Mouse (Mus musculus): Measurements from ENCODE around the gene Clasp1. TPM values are rescaled to one million over a fixed set of nuclear protein-coding genes. Genes with fewer than 3 reads are reported as not detected.

Gene Clasp1
- polyA plus RNA-seq, 1 experiment from 2014 or later: 98.6 TPM

DNA sequence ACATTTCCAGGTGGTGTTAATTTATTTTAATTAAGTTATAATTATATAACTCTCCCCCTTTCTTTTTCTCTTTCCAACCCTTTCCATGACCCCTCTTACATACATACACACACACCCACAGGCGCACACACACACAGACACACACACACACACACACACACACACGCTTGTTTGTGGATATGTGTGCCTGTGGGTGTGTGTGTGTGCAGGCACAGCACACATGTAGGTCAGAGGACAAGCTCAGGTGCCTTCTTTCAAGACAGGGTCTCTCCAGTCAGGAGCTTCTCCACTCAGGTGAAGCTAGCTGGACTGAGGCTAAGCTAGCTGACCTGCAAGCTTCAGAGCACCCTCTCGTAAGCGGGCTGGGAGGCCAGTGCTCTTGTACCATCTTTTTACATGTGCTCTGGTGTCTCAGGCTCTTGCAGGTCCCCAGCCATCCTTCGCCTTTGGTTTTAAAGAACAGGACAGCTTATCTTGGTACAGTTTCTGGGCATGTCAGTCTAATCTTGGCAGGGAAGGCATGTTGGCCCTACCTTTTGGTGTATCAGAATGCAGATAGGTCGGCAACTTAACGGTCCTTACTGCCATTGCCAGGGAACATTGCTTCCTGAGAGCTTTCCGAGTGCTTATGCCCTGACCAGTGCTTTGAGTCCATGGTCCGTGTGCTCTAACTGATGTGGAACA, 28.3 kb downstream of the Clasp1 start:
- DNase-seq (ENCODE audit: low spot score) (no peak), ATAC-seq (ENCODE audit: insufficient read depth, low FRiP score, low TSS enrichment) (no peak)
- H3K9me3 ChIP-seq (ENCODE audit: control insufficient read depth, low read length): no peaks in the 10 kb centered on the region
- 92% methylated on average over 9 of the region's 9 CpGs for WGBS
- H3K27me3 ChIP-seq (ENCODE audit: control insufficient read depth, insufficient read depth, low read length): no peaks in the 10 kb centered on the region
- peaks cover 3% of the 10 kb centered on the region; the same call in 1 of the 2 replicates for H3K36me3 ChIP-seq (ENCODE audit: control insufficient read depth, insufficient read depth, low read length)
- no peak overlapping the region for H3K4me3 ChIP-seq (ENCODE audit: low read depth, low read length)
- H3K4me2 ChIP-seq (ENCODE audit: low read depth): no peak overlapping the region
- H3K4me1 ChIP-seq (ENCODE audit: control insufficient read depth, insufficient read depth, low read length): no peaks in the 10 kb centered on the region
- H3K27ac ChIP-seq (ENCODE audit: low read depth, low read length): no peak overlapping the region
- no peak overlapping the region for H3K9ac ChIP-seq (ENCODE audit: low read length)

DNA sequence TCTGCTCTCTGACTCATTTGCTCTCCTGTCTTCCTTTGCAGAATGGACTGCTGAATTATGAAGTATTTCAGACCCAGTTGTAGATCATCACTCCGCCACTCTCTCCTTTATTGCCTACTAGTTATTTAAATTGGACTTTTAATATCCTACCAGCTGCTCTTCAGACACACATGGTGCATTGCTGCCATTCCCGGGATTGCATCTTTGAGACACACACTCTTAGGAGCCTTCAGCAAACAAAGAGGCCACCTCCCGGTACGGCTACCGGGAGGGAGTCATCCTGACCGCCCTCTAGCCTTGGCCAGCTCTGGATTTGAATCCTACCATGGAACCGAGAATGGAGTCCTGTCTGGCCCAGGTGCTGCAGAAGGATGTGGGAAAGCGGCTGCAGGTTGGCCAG, 30.5 kb downstream of the Clasp1 start:
- Histone ChIP-seq H3K4me1 (ENCODE audit: control insufficient read depth, insufficient read depth, low read length) (no peaks in the 10 kb centered on the region), H3K9me3 (ENCODE audit: control insufficient read depth, low read length) (no peaks in the 10 kb centered on the region), H3K4me3 (ENCODE audit: low read depth, low read length) (no peak overlapping the region), H3K27ac (ENCODE audit: low read depth, low read length) (no peak overlapping the region), H3K27me3 (ENCODE audit: control insufficient read depth, insufficient read depth, low read length) (no peaks in the 10 kb centered on the region), H3K36me3 (ENCODE audit: control insufficient read depth, insufficient read depth, low read length) (peaks cover 7% of the 10 kb centered on the region; the same call in 1 of the 2 replicates), H3K9ac (ENCODE audit: low read length) (no peak overlapping the region), H3K4me2 (ENCODE audit: low read depth) (no peak overlapping the region)
- ATAC-seq (ENCODE audit: insufficient read depth, low FRiP score, low TSS enrichment): no peak
- 85% methylated on average over 8 of the region's 8 CpGs for WGBS
- DNase-seq (ENCODE audit: low spot score): no peak

DNA sequence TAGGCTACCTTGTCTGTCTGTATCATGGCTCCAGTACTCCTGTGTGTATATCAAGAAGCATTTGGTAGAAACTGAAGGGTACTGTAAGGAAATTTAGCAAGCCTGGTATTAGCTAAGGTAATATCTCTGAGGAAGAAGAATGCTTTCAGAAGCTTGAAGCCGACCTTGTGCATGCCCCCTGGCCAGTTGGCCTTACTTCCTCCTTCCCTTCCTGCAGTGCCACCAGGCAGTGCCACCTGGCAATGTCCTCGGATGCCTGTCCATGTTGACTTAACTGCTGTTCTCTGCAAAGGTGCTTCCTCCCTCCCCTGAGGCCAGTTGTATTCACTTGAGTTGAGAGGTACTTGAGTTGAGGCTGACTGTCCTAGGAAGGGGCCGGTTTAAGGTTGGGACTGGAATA, 32.3 kb downstream of the Clasp1 start:
- ATAC-seq (ENCODE audit: insufficient read depth, low FRiP score, low TSS enrichment) (no peak), DNase-seq (ENCODE audit: low spot score) (no peak)
- Histone ChIP-seq H3K4me2 (ENCODE audit: low read depth) (no peak overlapping the region), H3K4me1 (ENCODE audit: control insufficient read depth, insufficient read depth, low read length) (no peaks in the 10 kb centered on the region), H3K27ac (ENCODE audit: low read depth, low read length) (no peak overlapping the region), H3K36me3 (ENCODE audit: control insufficient read depth, insufficient read depth, low read length) (peaks cover 7% of the 10 kb centered on the region; the same call in 1 of the 2 replicates), H3K4me3 (ENCODE audit: low read depth, low read length) (no peak overlapping the region), H3K27me3 (ENCODE audit: control insufficient read depth, insufficient read depth, low read length) (no peaks in the 10 kb centered on the region), H3K9ac (ENCODE audit: low read length) (no peak overlapping the region), H3K9me3 (ENCODE audit: control insufficient read depth, low read length) (no peaks in the 10 kb centered on the region)
- WGBS: 80% methylated on average over 3 of the region's 3 CpGs

DNA sequence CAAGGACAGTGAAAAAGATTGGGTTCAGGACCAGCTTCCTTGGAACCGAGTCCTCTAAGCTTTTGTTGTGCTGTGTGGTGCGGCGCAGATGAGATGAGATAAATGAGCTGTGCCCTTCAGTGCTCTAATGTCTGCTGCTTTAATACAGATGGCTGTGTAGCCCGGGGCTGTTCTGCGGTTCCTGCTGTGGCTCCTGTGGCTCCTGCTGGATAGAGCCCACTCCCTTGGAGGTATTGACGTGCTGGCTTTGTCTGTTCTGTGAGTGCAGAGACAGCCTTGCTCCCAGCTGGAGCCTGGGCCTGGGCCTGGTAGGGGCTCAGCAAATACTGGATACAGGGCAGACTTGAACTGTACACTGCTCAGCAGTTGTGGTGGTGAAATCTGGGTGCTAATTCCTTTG, 34.0 kb downstream of the Clasp1 start:
- Histone ChIP-seq H3K4me2 (ENCODE audit: low read depth) (no peak overlapping the region), H3K9ac (ENCODE audit: low read length) (no peak overlapping the region), H3K36me3 (ENCODE audit: control insufficient read depth, insufficient read depth, low read length) (peaks cover 7% of the 10 kb centered on the region; the same call in 1 of the 2 replicates), H3K4me3 (ENCODE audit: low read depth, low read length) (no peak overlapping the region), H3K27me3 (ENCODE audit: control insufficient read depth, insufficient read depth, low read length) (no peaks in the 10 kb centered on the region), H3K27ac (ENCODE audit: low read depth, low read length) (no peak overlapping the region), H3K4me1 (ENCODE audit: control insufficient read depth, insufficient read depth, low read length) (no peaks in the 10 kb centered on the region), H3K9me3 (ENCODE audit: control insufficient read depth, low read length) (no peaks in the 10 kb centered on the region)
- 79% methylated on average over 6 of the region's 6 CpGs for WGBS
- DNase-seq (ENCODE audit: low spot score): peak; percentile 19
- peak; percentile 38; the same call in 1 of the 2 replicates for ATAC-seq (ENCODE audit: insufficient read depth, low FRiP score, low TSS enrichment)

DNA sequence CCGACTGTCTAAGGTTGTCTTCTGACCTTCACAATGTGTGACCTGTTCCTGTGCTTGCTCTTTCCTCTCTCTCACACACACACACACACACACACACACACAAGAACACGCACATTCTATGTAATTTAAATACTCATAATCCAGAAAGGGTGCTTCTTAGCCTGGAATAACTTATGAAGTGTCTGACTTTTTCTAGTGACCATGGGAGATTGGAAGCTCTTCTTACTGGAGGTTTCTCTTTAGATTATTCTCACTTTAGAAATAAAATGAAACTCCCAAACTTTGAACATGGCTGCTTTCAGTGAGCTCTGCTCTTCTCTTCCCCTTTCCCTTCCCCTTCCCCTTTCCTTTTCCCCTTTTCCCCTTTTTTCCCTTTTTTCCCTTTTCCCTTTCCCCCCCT, 37.1 kb downstream of the Clasp1 start:
- no peak for ATAC-seq (ENCODE audit: insufficient read depth, low FRiP score, low TSS enrichment)
- no peaks in the 10 kb centered on the region for H3K27me3 ChIP-seq (ENCODE audit: control insufficient read depth, insufficient read depth, low read length)
- H3K4me2 ChIP-seq (ENCODE audit: low read depth): no peak overlapping the region
- no peak overlapping the region for H3K4me3 ChIP-seq (ENCODE audit: low read depth, low read length)
- H3K9ac ChIP-seq (ENCODE audit: low read length): no peak overlapping the region
- no peak for DNase-seq (ENCODE audit: low spot score)
- no peaks in the 10 kb centered on the region for H3K4me1 ChIP-seq (ENCODE audit: control insufficient read depth, insufficient read depth, low read length)
- no peaks in the 10 kb centered on the region for H3K9me3 ChIP-seq (ENCODE audit: control insufficient read depth, low read length)
- 0 out of 2 replicates have a peak, but pooled peaks cover 4% of the 10 kb centered on the region for H3K36me3 ChIP-seq (ENCODE audit: control insufficient read depth, insufficient read depth, low read length)
- 94% methylated on average over 2 of the region's 2 CpGs for WGBS
- no peak overlapping the region for H3K27ac ChIP-seq (ENCODE audit: low read depth, low read length)

DNA sequence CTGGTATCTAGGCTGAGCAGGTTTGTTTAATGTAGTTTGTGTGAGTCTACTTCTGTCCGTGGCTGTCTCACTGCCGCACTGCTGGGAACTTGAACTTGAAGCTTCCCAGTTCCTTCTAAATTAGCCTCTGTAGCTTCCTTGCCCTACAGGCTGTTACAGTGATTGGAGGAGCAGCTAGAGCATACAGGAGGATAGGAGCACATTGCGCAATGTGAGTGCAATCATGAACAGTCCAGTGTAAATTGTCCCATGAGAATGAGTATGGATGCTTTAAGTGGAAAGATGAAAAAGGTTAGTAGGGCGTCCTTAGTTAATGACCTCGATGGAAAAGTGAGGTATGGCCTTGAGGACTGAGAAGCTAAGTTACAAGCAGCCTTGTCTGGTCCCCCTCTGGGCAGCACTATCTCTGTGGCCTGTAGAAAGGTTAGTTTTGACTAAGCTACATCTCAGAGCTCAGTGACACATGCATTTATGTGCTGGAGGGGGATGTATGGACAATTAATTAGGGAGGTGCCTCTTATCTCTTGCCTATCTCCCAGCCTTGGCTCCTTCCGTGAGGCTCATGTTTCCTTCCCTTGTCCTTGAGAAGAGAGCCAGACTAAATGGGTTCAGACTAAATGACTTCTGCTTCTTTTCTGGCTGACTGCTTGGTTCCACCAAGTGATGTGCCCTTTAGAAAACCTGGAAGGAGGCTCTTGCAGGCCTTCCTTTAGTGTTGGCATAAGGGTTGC, 39.7 kb downstream of the Clasp1 start:
- WGBS: 84% methylated on average over 6 of the region's 6 CpGs
- no peak for DNase-seq (ENCODE audit: low spot score)
- H3K9ac ChIP-seq (ENCODE audit: low read length): no peak overlapping the region
- no peak overlapping the region for H3K4me2 ChIP-seq (ENCODE audit: low read depth)
- 0 out of 2 replicates have a peak, but pooled peaks cover 2% of the 10 kb centered on the region for H3K36me3 ChIP-seq (ENCODE audit: control insufficient read depth, insufficient read depth, low read length)
- no peak overlapping the region for H3K4me3 ChIP-seq (ENCODE audit: low read depth, low read length)
- ATAC-seq (ENCODE audit: insufficient read depth, low FRiP score, low TSS enrichment): no peak
- no peaks in the 10 kb centered on the region for H3K9me3 ChIP-seq (ENCODE audit: control insufficient read depth, low read length)
- no peaks in the 10 kb centered on the region for H3K27me3 ChIP-seq (ENCODE audit: control insufficient read depth, insufficient read depth, low read length)
- no peak overlapping the region for H3K27ac ChIP-seq (ENCODE audit: low read depth, low read length)
- H3K4me1 ChIP-seq (ENCODE audit: control insufficient read depth, insufficient read depth, low read length): no peaks in the 10 kb centered on the region

DNA sequence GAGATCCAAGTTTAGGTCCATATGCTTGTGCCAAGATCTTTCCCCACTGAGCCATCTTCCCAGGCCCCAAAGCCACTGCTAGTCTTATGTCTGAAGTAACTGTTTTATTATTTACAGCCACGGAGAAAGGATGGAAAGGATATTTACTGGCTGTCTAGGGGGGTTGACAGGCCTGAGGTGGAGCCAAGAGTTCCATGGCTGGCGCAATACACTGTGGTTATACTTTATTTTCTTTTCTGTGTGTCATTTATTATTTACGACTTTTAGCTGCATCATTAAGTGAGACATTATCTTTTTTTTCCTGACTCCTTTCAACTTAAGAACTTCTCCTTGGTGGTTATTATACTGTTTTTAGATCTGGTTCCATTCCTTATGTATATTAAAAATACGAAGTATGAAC, 42.7 kb downstream of the Clasp1 start:
- no peak for ATAC-seq (ENCODE audit: insufficient read depth, low FRiP score, low TSS enrichment)
- WGBS: 93% methylated on average over 4 of the region's 4 CpGs

DNA sequence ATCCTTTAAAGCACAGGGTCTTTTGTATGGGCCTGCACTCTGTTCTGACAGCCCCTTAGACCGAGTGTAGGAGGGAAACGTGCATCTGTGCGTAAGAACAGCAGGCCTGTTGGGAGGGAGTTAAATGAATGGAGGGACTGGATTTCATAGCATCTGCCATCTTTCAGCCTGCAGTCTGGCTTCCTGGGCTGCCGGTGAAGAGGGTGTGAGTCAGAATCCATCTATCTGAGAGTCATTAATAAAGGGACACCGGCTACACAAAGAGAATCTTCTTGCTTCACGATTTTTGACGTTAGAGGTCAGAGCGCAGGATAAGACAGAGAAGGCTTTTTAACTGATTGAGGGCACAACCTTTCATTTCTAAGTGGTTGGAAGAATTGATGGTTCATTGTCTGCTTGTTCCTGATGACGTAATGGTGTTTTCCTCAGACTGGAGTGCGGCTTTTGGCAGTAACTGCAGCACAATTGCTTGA, 46.2 kb downstream of the Clasp1 start:
- Histone ChIP-seq H3K27me3 (ENCODE audit: control insufficient read depth, insufficient read depth, low read length) (no peaks in the 10 kb centered on the region), H3K4me2 (ENCODE audit: low read depth) (no peak overlapping the region), H3K27ac (ENCODE audit: low read depth, low read length) (peak overlapping the region; percentile 62), H3K9me3 (ENCODE audit: control insufficient read depth, low read length) (no peaks in the 10 kb centered on the region), H3K4me3 (ENCODE audit: low read depth, low read length) (no peak overlapping the region), H3K36me3 (ENCODE audit: control insufficient read depth, insufficient read depth, low read length) (no peaks in the 10 kb centered on the region), H3K9ac (ENCODE audit: low read length) (peak overlapping the region; percentile 11; the same call in 1 of the 2 replicates), H3K4me1 (ENCODE audit: control insufficient read depth, insufficient read depth, low read length) (no peaks in the 10 kb centered on the region)
- ATAC-seq (ENCODE audit: insufficient read depth, low FRiP score, low TSS enrichment) (peak; percentile 62), DNase-seq (ENCODE audit: low spot score) (peak; percentile 55)
- WGBS: 58% methylated on average over 10 of the region's 10 CpGs

More for the DNA sequence above, 42.7 kb downstream of the Clasp1 start:
- Histone ChIP-seq H3K4me3 (ENCODE audit: low read depth, low read length) (no peak overlapping the region), H3K9ac (ENCODE audit: low read length) (no peak overlapping the region), H3K27me3 (ENCODE audit: control insufficient read depth, insufficient read depth, low read length) (no peaks in the 10 kb centered on the region), H3K4me1 (ENCODE audit: control insufficient read depth, insufficient read depth, low read length) (no peaks in the 10 kb centered on the region), H3K4me2 (ENCODE audit: low read depth) (no peak overlapping the region), H3K27ac (ENCODE audit: low read depth, low read length) (no peak overlapping the region), H3K9me3 (ENCODE audit: control insufficient read depth, low read length) (no peaks in the 10 kb centered on the region), H3K36me3 (ENCODE audit: control insufficient read depth, insufficient read depth, low read length) (no peaks in the 10 kb centered on the region)
- no peak for DNase-seq (ENCODE audit: low spot score)

All from neural tube, embryonic 11.5 days (tissue).